Mouse (Mus musculus) megakaryocyte, embryonic 14.5 days (primary cell): ENCODE measurements around the gene Pigu.

Experiments used
- FLI1 ChIP-seq: IDR thresholded peaks from 2 replicates; pipeline ENCODE4 v1.6.1; 2012; ENCODE audit warnings: low read length, inconsistent platforms, mixed read lengths
- GATA1 ChIP-seq: IDR thresholded peaks from 3 replicates; pipeline ENCODE4 v1.6.1; 2012; ENCODE audit warnings: mixed read lengths, low read length, inconsistent platforms, borderline replicate concordance

DNA sequence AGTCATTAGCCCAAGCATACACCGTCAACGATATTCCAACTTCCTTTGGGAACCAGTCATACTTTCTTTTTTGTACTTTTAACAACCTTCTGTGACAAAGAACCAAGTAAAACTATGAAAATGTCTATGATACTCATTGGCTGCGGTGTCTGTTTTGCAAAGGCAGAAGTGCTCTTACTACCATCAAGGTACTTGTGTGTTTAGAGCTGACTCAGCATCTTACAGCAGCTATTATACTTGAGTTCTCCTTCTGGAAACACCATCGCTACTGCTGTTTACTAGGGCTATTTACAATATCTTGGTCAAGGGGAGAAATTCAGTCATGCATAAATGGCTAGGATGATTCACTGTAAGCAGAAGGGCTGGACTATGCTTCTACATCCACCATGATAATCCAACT is 44.7 kb upstream of the Pigu start:
- TF ChIP-seq FLI1 (no peak), GATA1 (no peak)
